Mouse (Mus musculus): ENCODE data around the gene Cd46. TPM values are rescaled to one million over a fixed set of nuclear protein-coding genes. Genes with fewer than 3 reads are reported as not detected.

Cd46 gene
- polyA plus RNA-seq, 1 experiment from 2014 or later, result 0.59 TPM

GRCm38 (mm10) chr1:195016811-195017501 is 75.1 kb downstream of the Cd46 start:
- no peak for DNase-seq (ENCODE audit: low spot score)
- Histone ChIP-seq H3K9me3 (ENCODE audit: control insufficient read depth, low read length) (no peaks in the 10 kb centered on the region), H3K36me3 (ENCODE audit: control insufficient read depth, insufficient read depth, low read length) (no peaks in the 10 kb centered on the region), H3K4me2 (ENCODE audit: low read depth, severe bottlenecking) (no peak overlapping the region), H3K9ac (ENCODE audit: low read length) (no peak overlapping the region), H3K4me1 (ENCODE audit: control insufficient read depth, insufficient read depth, low read length) (no peaks in the 10 kb centered on the region), H3K27me3 (ENCODE audit: control insufficient read depth, insufficient read depth, low read length) (no peaks in the 10 kb centered on the region), H3K27ac (replicated peaks; ENCODE audit: low read depth, low read length) (no peak overlapping the region), H3K4me3 (ENCODE audit: low read depth, low read length) (no peak overlapping the region)
- no peak for ATAC-seq (ENCODE audit: insufficient number of reproducible peaks, low FRiP score, low TSS enrichment, low read depth)
- WGBS, result 75% methylated on average over 11 of the region's 11 CpGs

- Histone ChIP-seq H3K4me1 (ENCODE audit: control insufficient read depth, insufficient read depth, low read length) (no peaks in the 10 kb centered on the region), H3K27ac (replicated peaks; ENCODE audit: low read depth, low read length) (no peak overlapping the region), H3K4me2 (ENCODE audit: low read depth, severe bottlenecking) (no peak overlapping the region), H3K36me3 (ENCODE audit: control insufficient read depth, insufficient read depth, low read length) (no peaks in the 10 kb centered on the region), H3K4me3 (ENCODE audit: low read depth, low read length) (no peak overlapping the region), H3K27me3 (ENCODE audit: control insufficient read depth, insufficient read depth, low read length) (no peaks in the 10 kb centered on the region), H3K9me3 (ENCODE audit: control insufficient read depth, low read length) (no peaks in the 10 kb centered on the region), H3K9ac (ENCODE audit: low read length) (no peak overlapping the region)
- 84% methylated on average over 1 of the region's 1 CpGs for WGBS
- DNase-seq (ENCODE audit: low spot score) (no peak), ATAC-seq (ENCODE audit: insufficient number of reproducible peaks, low FRiP score, low TSS enrichment, low read depth) (no peak)
Observed at GRCm38 (mm10) chr1:195015281-195015680, 76.8 kb downstream of the Cd46 start.

- Histone ChIP-seq H3K4me1 (ENCODE audit: control insufficient read depth, insufficient read depth, low read length) (no peaks in the 10 kb centered on the region), H3K9ac (ENCODE audit: low read length) (no peak overlapping the region), H3K36me3 (ENCODE audit: control insufficient read depth, insufficient read depth, low read length) (no peaks in the 10 kb centered on the region), H3K27ac (replicated peaks; ENCODE audit: low read depth, low read length) (no peak overlapping the region), H3K4me2 (ENCODE audit: low read depth, severe bottlenecking) (no peak overlapping the region), H3K4me3 (ENCODE audit: low read depth, low read length) (no peak overlapping the region), H3K27me3 (ENCODE audit: control insufficient read depth, insufficient read depth, low read length) (no peaks in the 10 kb centered on the region), H3K9me3 (ENCODE audit: control insufficient read depth, low read length) (no peaks in the 10 kb centered on the region)
- WGBS, result 83% methylated on average over 3 of the region's 3 CpGs
- no peak for DNase-seq (ENCODE audit: low spot score)
- ATAC-seq (ENCODE audit: insufficient number of reproducible peaks, low FRiP score, low TSS enrichment, low read depth), result no peak
Observed at GRCm38 (mm10) chr1:195014201-195014885, 77.7 kb downstream of the Cd46 start.

GRCm38 (mm10) chr1:195012531-195012930 is 79.5 kb downstream of the Cd46 start:
- no peaks in the 10 kb centered on the region for H3K4me1 ChIP-seq (ENCODE audit: control insufficient read depth, insufficient read depth, low read length)
- no peak overlapping the region for H3K27ac ChIP-seq (replicated peaks; ENCODE audit: low read depth, low read length)
- 84% methylated on average over 2 of the region's 2 CpGs for WGBS
- H3K9me3 ChIP-seq (ENCODE audit: control insufficient read depth, low read length), result no peaks in the 10 kb centered on the region
- H3K27me3 ChIP-seq (ENCODE audit: control insufficient read depth, insufficient read depth, low read length), result no peaks in the 10 kb centered on the region
- H3K4me2 ChIP-seq (ENCODE audit: low read depth, severe bottlenecking), result no peak overlapping the region
- no peak for DNase-seq (ENCODE audit: low spot score)
- ATAC-seq (ENCODE audit: insufficient number of reproducible peaks, low FRiP score, low TSS enrichment, low read depth), result no peak
- no peak overlapping the region for H3K4me3 ChIP-seq (ENCODE audit: low read depth, low read length)
- H3K9ac ChIP-seq (ENCODE audit: low read length), result no peak overlapping the region
- no peaks in the 10 kb centered on the region for H3K36me3 ChIP-seq (ENCODE audit: control insufficient read depth, insufficient read depth, low read length)

- no peak for DNase-seq (ENCODE audit: low spot score)
Observed at GRCm38 (mm10) chr1:195006267-195006666, 85.8 kb downstream of the Cd46 start.

GRCm38 (mm10) chr1:195004194-195004593 is 87.9 kb downstream of the Cd46 start:
- no peak overlapping the region for H3K27ac ChIP-seq (replicated peaks; ENCODE audit: low read depth, low read length)
- no peaks in the 10 kb centered on the region for H3K9me3 ChIP-seq (ENCODE audit: control insufficient read depth, low read length)
- H3K4me1 ChIP-seq (ENCODE audit: control insufficient read depth, insufficient read depth, low read length), result no peaks in the 10 kb centered on the region
- H3K4me3 ChIP-seq (ENCODE audit: low read depth, low read length), result no peak overlapping the region
- no peaks in the 10 kb centered on the region for H3K36me3 ChIP-seq (ENCODE audit: control insufficient read depth, insufficient read depth, low read length)
- no peak for DNase-seq (ENCODE audit: low spot score)
- no peak for ATAC-seq (ENCODE audit: insufficient number of reproducible peaks, low FRiP score, low TSS enrichment, low read depth)
- no peaks in the 10 kb centered on the region for H3K27me3 ChIP-seq (ENCODE audit: control insufficient read depth, insufficient read depth, low read length)
- 81% methylated on average over 1 of the region's 1 CpGs for WGBS
- H3K4me2 ChIP-seq (ENCODE audit: low read depth, severe bottlenecking), result no peak overlapping the region
- H3K9ac ChIP-seq (ENCODE audit: low read length), result no peak overlapping the region

More at GRCm38 (mm10) chr1:195006267-195006666, 85.8 kb downstream of the Cd46 start:
- Histone ChIP-seq H3K4me2 (ENCODE audit: low read depth, severe bottlenecking) (no peak overlapping the region), H3K36me3 (ENCODE audit: control insufficient read depth, insufficient read depth, low read length) (no peaks in the 10 kb centered on the region), H3K9me3 (ENCODE audit: control insufficient read depth, low read length) (no peaks in the 10 kb centered on the region), H3K4me3 (ENCODE audit: low read depth, low read length) (no peak overlapping the region), H3K9ac (ENCODE audit: low read length) (no peak overlapping the region), H3K27ac (replicated peaks; ENCODE audit: low read depth, low read length) (no peak overlapping the region), H3K4me1 (ENCODE audit: control insufficient read depth, insufficient read depth, low read length) (no peaks in the 10 kb centered on the region), H3K27me3 (ENCODE audit: control insufficient read depth, insufficient read depth, low read length) (no peaks in the 10 kb centered on the region)
- ATAC-seq (ENCODE audit: insufficient number of reproducible peaks, low FRiP score, low TSS enrichment, low read depth), result no peak

GRCm38 (mm10) chr1:195003328-195003727 is 88.7 kb downstream of the Cd46 start:
- DNase-seq (ENCODE audit: low spot score), result no peak
- no peak overlapping the region for H3K4me3 ChIP-seq (ENCODE audit: low read depth, low read length)
- H3K4me2 ChIP-seq (ENCODE audit: low read depth, severe bottlenecking), result no peak overlapping the region
- no peaks in the 10 kb centered on the region for H3K27me3 ChIP-seq (ENCODE audit: control insufficient read depth, insufficient read depth, low read length)
- no peak for ATAC-seq (ENCODE audit: insufficient number of reproducible peaks, low FRiP score, low TSS enrichment, low read depth)
- 81% methylated on average over 4 of the region's 4 CpGs for WGBS
- no peak overlapping the region for H3K27ac ChIP-seq (replicated peaks; ENCODE audit: low read depth, low read length)
- no peaks in the 10 kb centered on the region for H3K9me3 ChIP-seq (ENCODE audit: control insufficient read depth, low read length)
- H3K36me3 ChIP-seq (ENCODE audit: control insufficient read depth, insufficient read depth, low read length), result no peaks in the 10 kb centered on the region
- H3K4me1 ChIP-seq (ENCODE audit: control insufficient read depth, insufficient read depth, low read length), result no peaks in the 10 kb centered on the region
- H3K9ac ChIP-seq (ENCODE audit: low read length), result no peak overlapping the region

GRCm38 (mm10) chr1:194998396-194998795 is 93.7 kb downstream of the Cd46 start:
- no peaks in the 10 kb centered on the region for H3K27me3 ChIP-seq (ENCODE audit: control insufficient read depth, insufficient read depth, low read length)
- H3K36me3 ChIP-seq (ENCODE audit: control insufficient read depth, insufficient read depth, low read length), result no peaks in the 10 kb centered on the region
- no peak overlapping the region for H3K9ac ChIP-seq (ENCODE audit: low read length)
- DNase-seq (ENCODE audit: low spot score), result no peak
- no peaks in the 10 kb centered on the region for H3K9me3 ChIP-seq (ENCODE audit: control insufficient read depth, low read length)
- 78% methylated on average over 1 of the region's 1 CpGs for WGBS
- no peak overlapping the region for H3K4me3 ChIP-seq (ENCODE audit: low read depth, low read length)
- ATAC-seq (ENCODE audit: insufficient number of reproducible peaks, low FRiP score, low TSS enrichment, low read depth), result no peak
- H3K4me2 ChIP-seq (ENCODE audit: low read depth, severe bottlenecking), result no peak overlapping the region
- no peak overlapping the region for H3K27ac ChIP-seq (replicated peaks; ENCODE audit: low read depth, low read length)
- no peaks in the 10 kb centered on the region for H3K4me1 ChIP-seq (ENCODE audit: control insufficient read depth, insufficient read depth, low read length)
